Mouse (Mus musculus) splenic B cell, adult 2 months (primary cell): Measurements from ENCODE around the gene Fam71b.

Source experiments
- DNase-seq: peaks from one replicate; pipeline ENCODE4 v3.0.0-alpha.2; 2011; ENCODE audit warnings: low read depth, low spot score
- H3K27me3 ChIP-seq: 2 replicates; pipeline ENCODE4 v1.6.1; 2012; ENCODE audit warnings: mild to moderate bottlenecking, low read length, moderate library complexity, mixed read lengths; ENCODE audit not compliant: control insufficient read depth, poor library complexity, insufficient read depth, severe bottlenecking
- H3K36me3 ChIP-seq: 2 replicates; pipeline ENCODE4 v1.6.1; 2012; ENCODE audit warnings: mild to moderate bottlenecking, low read length, moderate library complexity, mixed read lengths; ENCODE audit not compliant: control insufficient read depth, poor library complexity, insufficient read depth, severe bottlenecking

Fam71b gene

GRCm38 (mm10) chr11:46435363-46435762 lies 39.0 kb downstream of the Fam71b start:
- no peaks in the 10 kb centered on the region for H3K27me3 ChIP-seq
- peaks cover 2% of the 10 kb centered on the region; the same call in 1 of the 2 replicates for H3K36me3 ChIP-seq
- DNase-seq = no peak

GRCm38 (mm10) chr11:46436760-46437458 lies 40.5 kb downstream of the Fam71b start, which contains the start of gene Med7:
Gene Med7, plus strand, starts transcription at chr11:46436925.
- H3K27me3 ChIP-seq = no peaks in the 10 kb centered on the region
- DNase-seq = peak; percentile 96
- peaks cover 6% of the 10 kb centered on the region; the same call in 1 of the 2 replicates for H3K36me3 ChIP-seq

- Histone ChIP-seq H3K36me3 (peaks cover 6% of the 10 kb centered on the region; the same call in 1 of the 2 replicates), H3K27me3 (no peaks in the 10 kb centered on the region)
- peak; percentile 73 for DNase-seq
Measured at GRCm38 (mm10) chr11:46437459-46438000, 41.2 kb downstream of the Fam71b start.

GRCm38 (mm10) chr11:46439005-46439543 lies 42.7 kb downstream of the Fam71b start:
- DNase-seq = no peak
- Histone ChIP-seq H3K27me3 (no peaks in the 10 kb centered on the region), H3K36me3 (peaks cover 6% of the 10 kb centered on the region; the same call in 1 of the 2 replicates)

GRCm38 (mm10) chr11:46441774-46442173 lies 45.4 kb downstream of the Fam71b start:
- Histone ChIP-seq H3K36me3 (peaks cover 6% of the 10 kb centered on the region; the same call in 1 of the 2 replicates), H3K27me3 (no peaks in the 10 kb centered on the region)
- no peak for DNase-seq

- peak; percentile 56 for DNase-seq
- Histone ChIP-seq H3K36me3 (peaks cover 6% of the 10 kb centered on the region; the same call in 1 of the 2 replicates), H3K27me3 (no peaks in the 10 kb centered on the region)
Measured at GRCm38 (mm10) chr11:46443152-46443551, 46.8 kb downstream of the Fam71b start.

GRCm38 (mm10) chr11:46443979-46444378 lies 47.6 kb downstream of the Fam71b start:
- Histone ChIP-seq H3K36me3 (peaks cover 6% of the 10 kb centered on the region; the same call in 1 of the 2 replicates), H3K27me3 (no peaks in the 10 kb centered on the region)
- no peak for DNase-seq

GRCm38 (mm10) chr11:46446150-46446549 lies 49.8 kb downstream of the Fam71b start:
- no peak for DNase-seq
- Histone ChIP-seq H3K36me3 (no peaks in the 10 kb centered on the region), H3K27me3 (no peaks in the 10 kb centered on the region)

- DNase-seq = peak; percentile 68
- Histone ChIP-seq H3K27me3 (no peaks in the 10 kb centered on the region), H3K36me3 (no peaks in the 10 kb centered on the region)
Measured at GRCm38 (mm10) chr11:46447644-46448484, 51.5 kb downstream of the Fam71b start.

GRCm38 (mm10) chr11:46449461-46450080 lies 53.2 kb downstream of the Fam71b start:
- Histone ChIP-seq H3K36me3 (no peaks in the 10 kb centered on the region), H3K27me3 (no peaks in the 10 kb centered on the region)
- DNase-seq = peak; percentile 44

- Histone ChIP-seq H3K36me3 (no peaks in the 10 kb centered on the region), H3K27me3 (no peaks in the 10 kb centered on the region)
- DNase-seq = peak; percentile 30
Measured at GRCm38 (mm10) chr11:46454453-46455045, 58.2 kb downstream of the Fam71b start, which contains the start of gene Havcr2. Gene Havcr2, plus strand, starts transcription at chr11:46454935.
